Mouse (Mus musculus) adrenal gland, postnatal 10 days (tissue): ENCODE measurements at regions not wholly inside any gene's neighbourhood (a gene's known extent, or its start where the extent isn't known, plus 50 kb on each side); places are given as distances from the start of the nearest gene placed in this dataset.

ENCODE experiments used
- DNase-seq: peaks from one replicate; pipeline ENCODE4 v3.0.0; 2021; ENCODE audit warnings: mixed read lengths

GRCm38 (mm10) chr9:61862071-61862480, 52.3 kb downstream of the Rplp1 start:
- DNase-seq = no peak

GRCm38 (mm10) chr9:61860147-61860546, 54.2 kb downstream of the Rplp1 start:
- DNase-seq = peak; percentile 78

GRCm38 (mm10) chr9:61859438-61859837, 54.9 kb downstream of the Rplp1 start:
- DNase-seq = no peak

GRCm38 (mm10) chr9:61857817-61858216, 56.5 kb downstream of the Rplp1 start:
- DNase-seq = no peak

- DNase-seq = no peak
Observed at GRCm38 (mm10) chr9:61856686-61857085, 57.7 kb downstream of the Rplp1 start.

- no peak for DNase-seq
Observed at GRCm38 (mm10) chr9:61855686-61856085, 58.7 kb downstream of the Rplp1 start.

GRCm38 (mm10) chr9:61853841-61854240, 60.5 kb downstream of the Rplp1 start:
- DNase-seq = no peak

- no peak for DNase-seq
Observed at GRCm38 (mm10) chr9:61851331-61851730, 63.0 kb downstream of the Rplp1 start.

- DNase-seq = no peak
Observed at GRCm38 (mm10) chr9:61848401-61848800, 65.9 kb downstream of the Rplp1 start.

- DNase-seq = no peak
Observed at GRCm38 (mm10) chr9:61847496-61847895, 66.8 kb downstream of the Rplp1 start.

GRCm38 (mm10) chr9:61844645-61845044, 69.7 kb downstream of the Rplp1 start:
- DNase-seq = no peak

GRCm38 (mm10) chr9:61844141-61844540, 70.2 kb downstream of the Rplp1 start:
- DNase-seq = no peak

- DNase-seq = no peak
Observed at GRCm38 (mm10) chr9:61843513-61843912, 70.8 kb downstream of the Rplp1 start.

- no peak for DNase-seq
Observed at GRCm38 (mm10) chr9:61842384-61842783, 72.0 kb downstream of the Rplp1 start.

- no peak for DNase-seq
Observed at GRCm38 (mm10) chr9:61841222-61841621, 73.1 kb downstream of the Rplp1 start.

GRCm38 (mm10) chr9:61840353-61840752, 74.0 kb downstream of the Rplp1 start:
- no peak for DNase-seq

GRCm38 (mm10) chr9:61833226-61833625, 81.1 kb downstream of the Rplp1 start:
- no peak for DNase-seq

GRCm38 (mm10) chr9:61830236-61830635, 84.1 kb downstream of the Rplp1 start:
- peak; percentile 83 for DNase-seq

GRCm38 (mm10) chr9:61829736-61830135, 84.6 kb downstream of the Rplp1 start:
- no peak for DNase-seq

- DNase-seq = peak; percentile 25
Observed at GRCm38 (mm10) chr9:61829301-61829700, 85.0 kb downstream of the Rplp1 start.

- no peak for DNase-seq
Observed at GRCm38 (mm10) chr9:61827721-61828120, 86.6 kb downstream of the Rplp1 start.

- DNase-seq = no peak
Observed at GRCm38 (mm10) chr9:61827014-61827413, 87.3 kb downstream of the Rplp1 start.

- DNase-seq = no peak
Observed at GRCm38 (mm10) chr9:61826415-61826814, 87.9 kb downstream of the Rplp1 start.

- DNase-seq = no peak
Observed at GRCm38 (mm10) chr9:61825804-61826203, 88.5 kb downstream of the Rplp1 start.

- DNase-seq = no peak
Observed at GRCm38 (mm10) chr9:61819836-61820235, 94.5 kb downstream of the Rplp1 start.
